Mouse (Mus musculus): ENCODE results near the gene Astn1.

- no peak for TF ChIP-seq POLR2A (IDR thresholded peaks at IDR 0.05; ENCODE audit: control insufficient read depth, low read depth, low read length)
- TF ChIP-seq CTCF (IDR thresholded peaks at IDR 0.05; ENCODE audit: control insufficient read depth, insufficient read depth, insufficient replicate concordance, low read depth, low read length): no peak
Observed at GRCm38 (mm10) chr1:158548319-158548718, 186.2 kb downstream of the Astn1 start.
